Mouse (Mus musculus) thymus, postnatal 25 days (tissue): Measurements from ENCODE around the gene Cpsf3.

Source experiments
- DNase-seq: peaks from one replicate; pipeline ENCODE4 v3.0.0; 2022

Gene Cpsf3

GRCm38 (mm10) chr12:21284761-21285441 is at the start of gene Cpsf3:
TSS of gene Cpsf3 (plus strand) at chr12:21285391.
- peak; percentile 5 for DNase-seq

- DNase-seq, result no peak
Observed at GRCm38 (mm10) chr12:21241965-21242364, 43.2 kb upstream of the Cpsf3 start.

- no peak for DNase-seq
Observed at GRCm38 (mm10) chr12:21244375-21244960, 40.7 kb upstream of the Cpsf3 start.

- DNase-seq, result no peak
Observed at GRCm38 (mm10) chr12:21247711-21248392, 37.3 kb upstream of the Cpsf3 start.

DNA sequence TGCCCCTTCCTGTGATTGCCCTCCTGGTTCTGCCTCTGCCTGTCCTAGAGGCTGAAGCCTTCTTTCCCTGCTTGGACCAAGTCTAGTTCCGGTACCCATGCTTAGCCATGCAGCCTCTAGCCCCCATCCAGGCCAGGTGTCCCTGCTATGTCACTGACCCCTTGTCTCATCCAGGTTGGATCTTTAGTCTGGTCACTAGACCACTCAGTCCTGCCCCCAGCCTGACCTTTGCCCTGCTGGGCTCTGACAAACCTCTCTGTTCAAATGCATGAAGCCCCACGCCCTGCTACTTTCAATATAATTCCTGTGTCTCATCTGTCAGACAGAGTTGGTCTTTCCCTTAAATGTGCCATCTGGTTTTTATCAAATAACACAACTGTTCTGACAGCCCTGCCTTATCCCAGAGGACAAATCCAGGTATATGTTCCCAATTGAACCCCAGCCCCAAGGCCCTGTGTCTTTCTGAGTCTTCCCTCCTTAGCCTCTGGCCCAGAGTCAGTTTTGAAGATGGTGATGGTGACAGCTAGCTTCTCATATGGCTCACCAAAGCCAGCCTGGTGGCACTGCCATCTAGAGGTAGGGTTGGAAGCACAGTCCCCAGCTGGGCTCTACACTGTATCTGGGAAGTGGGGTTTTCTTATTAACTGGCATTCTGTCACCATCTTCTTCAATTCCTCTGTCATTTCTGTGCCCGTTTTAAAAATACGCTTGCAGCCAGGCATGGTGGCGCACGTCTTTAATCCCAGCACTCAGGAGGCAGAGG is 24.5 kb upstream of the Cpsf3 start:
- peak; percentile 35 for DNase-seq

DNA sequence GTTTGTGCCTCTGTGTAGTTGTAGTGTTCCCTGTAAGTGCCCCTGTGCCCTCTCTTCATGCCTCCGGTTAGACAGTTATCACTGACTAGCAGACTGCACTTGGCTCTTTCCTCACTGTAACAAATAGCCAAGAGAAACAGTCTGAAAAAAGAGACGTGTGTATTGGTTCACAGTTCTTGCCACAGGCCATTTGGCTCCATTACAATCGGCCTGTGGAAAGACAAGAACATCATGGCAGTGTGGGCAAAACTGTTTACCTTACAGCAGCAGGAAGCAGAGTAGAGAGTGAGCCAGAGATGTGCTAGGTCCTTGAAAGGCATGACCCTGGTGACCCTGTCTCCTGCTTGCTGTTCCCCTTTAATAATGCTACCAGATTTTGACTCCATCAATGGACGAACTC is 23.7 kb upstream of the Cpsf3 start:
- DNase-seq, result no peak

- no peak for DNase-seq
Observed at GRCm38 (mm10) chr12:21263256-21263655, 21.9 kb upstream of the Cpsf3 start.

GRCm38 (mm10) chr12:21264241-21264640 is 20.9 kb upstream of the Cpsf3 start:
- DNase-seq, result no peak

GRCm38 (mm10) chr12:21264970-21265369 is 20.2 kb upstream of the Cpsf3 start:
- no peak for DNase-seq

- no peak for DNase-seq
Observed at GRCm38 (mm10) chr12:21265501-21265900, 19.7 kb upstream of the Cpsf3 start.

DNA sequence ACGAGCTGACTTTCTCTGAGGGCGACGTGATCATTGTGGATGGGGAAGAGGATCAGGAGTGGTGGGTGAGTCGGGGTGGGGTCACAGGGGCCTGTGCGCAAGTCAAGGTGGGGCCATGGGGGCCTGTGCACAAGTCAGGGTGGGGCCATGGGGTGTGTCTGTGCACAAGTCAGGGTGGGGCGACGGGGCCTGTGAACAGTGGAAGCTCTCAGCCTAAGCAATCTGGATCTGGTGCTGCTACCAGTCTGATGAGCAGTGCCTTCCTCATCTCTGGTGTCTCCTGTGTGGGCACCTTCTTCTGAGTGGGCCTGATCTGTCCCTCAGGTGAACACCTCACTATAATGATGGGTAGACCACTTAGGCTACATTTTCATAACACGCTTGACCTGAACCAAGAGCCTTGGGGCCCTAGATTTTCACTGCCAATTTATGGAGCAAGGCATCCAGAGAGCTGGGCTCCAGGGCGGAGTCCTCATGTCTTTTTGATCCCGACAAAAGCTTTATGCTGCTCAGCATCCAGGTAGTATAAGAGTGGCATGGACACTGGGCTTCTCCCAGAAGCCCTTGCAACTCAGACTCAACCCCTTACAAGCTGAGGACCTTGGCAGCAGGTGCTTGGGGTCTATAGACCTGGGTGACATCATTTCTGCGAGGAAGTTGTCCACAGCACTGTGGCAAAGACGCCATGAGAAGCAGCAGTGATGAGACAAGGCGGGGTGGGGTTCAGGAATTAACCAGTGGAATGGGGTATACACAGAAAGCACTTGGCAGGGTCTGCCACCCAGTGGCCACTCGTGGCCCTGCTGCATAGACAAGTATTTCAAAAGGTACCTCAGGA is 19.0 kb upstream of the Cpsf3 start:
- peak; percentile 35 for DNase-seq

DNA sequence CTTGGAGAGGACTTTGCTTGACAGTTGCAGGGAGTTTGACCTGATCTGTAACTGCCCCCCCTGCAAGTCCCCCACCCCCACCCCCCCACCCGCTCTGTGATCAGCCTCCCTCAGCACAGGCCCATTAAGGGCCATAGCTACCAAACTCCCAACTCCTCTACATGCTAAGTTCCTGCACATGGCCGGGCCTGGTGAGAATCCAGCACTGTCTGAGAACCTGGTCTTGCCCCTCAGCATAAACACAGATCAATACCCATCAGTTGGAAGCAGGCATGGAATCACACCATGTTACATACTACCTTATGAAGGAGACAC is 18.4 kb upstream of the Cpsf3 start:
- DNase-seq, result no peak

DNA sequence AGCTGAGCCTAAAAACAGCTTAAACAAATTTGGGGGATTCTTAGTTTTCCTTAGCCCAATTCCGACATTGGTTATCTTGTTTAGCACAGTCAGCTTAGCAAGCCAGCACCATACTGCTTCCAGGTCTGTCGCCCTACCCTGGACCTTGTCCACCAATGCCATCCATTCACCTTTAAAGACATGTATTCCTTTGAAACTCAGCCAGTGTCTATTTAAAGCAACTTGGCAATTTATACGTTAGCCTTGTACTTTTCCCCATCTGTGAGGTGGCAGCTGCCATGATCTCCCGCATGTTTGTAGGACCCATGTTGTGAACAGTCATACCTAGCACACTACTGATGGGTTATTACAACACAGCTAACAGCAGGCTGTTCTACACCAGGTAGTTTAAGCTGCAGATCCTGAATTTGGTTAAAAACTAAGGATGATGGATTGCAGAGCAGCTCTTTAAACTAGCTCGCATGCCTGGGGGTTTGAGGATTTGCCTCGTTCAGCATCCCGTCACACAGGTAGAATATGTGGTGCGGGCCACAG is 17.0 kb upstream of the Cpsf3 start:
- DNase-seq, result no peak

DNA sequence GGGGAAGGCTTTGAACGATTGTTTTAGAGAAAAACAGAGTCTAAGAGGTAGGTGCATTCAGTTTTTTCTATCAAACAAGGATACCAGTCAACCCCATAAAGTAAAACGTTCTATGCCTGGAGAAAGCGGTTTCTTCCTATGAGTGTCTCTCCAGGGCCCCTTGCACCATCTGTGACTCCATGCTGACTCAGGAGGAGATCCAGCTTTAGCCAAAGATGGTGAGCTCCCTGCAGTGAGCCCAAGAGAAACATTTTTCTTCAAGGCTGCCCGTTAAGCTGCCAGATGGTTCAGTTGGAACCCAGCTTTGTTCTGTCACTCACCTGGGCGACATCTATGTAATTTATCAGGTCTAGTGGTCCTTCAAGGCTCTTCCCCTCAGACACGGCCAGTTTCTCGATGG is 10.7 kb upstream of the Cpsf3 start:
- no peak for DNase-seq

DNA sequence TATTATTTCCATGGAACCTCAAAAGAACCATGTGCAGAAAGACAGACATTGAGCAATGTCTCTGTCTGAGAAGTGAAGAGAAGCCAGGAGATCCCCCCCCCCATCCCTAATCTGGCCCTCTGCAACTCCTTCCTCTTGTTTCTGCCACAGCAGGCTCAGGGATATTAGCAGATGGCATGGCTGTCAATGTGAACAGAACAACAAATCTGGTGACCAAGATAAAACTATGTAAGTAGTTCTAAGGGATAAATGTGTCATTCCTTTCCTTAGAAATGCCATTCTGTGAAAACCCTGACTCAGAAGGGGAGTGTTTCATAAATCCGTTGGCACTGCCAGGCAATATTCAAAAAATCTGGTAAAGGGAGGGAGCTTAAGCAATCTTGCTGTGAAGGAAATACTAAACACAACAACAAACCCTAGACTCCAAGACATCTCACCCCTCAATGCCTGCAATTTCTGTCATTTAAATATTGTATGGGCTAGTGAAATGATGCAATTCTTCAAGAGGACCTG is 7.8 kb upstream of the Cpsf3 start:
- DNase-seq, result no peak

- no peak for DNase-seq
Observed at GRCm38 (mm10) chr12:21285508-21286242, 484 bp downstream of the Cpsf3 start.

DNA sequence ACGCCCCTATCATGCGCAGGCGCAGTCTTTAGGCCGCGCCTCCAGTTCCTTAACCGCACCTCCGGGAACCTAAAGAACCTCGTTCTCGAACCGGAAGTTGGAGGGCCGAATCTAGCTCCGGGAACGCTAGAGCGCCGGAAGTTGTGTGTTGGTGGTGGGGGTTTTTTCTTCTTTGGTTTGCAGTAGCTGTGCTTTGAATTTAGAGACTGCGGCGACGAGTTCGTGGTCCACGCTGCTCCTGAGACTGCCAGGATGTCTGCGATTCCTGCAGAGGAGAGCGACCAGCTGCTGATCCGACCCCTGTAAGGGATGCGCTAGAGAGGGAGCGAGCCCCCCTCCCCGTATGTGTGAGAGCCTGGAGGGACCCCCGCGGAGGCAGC is 1.0 kb downstream of the Cpsf3 start, which contains the start of gene Itgb1bp1:
TSS of gene Itgb1bp1 (minus strand) at position 42 of the 380 bp plus-strand sequence.
- peak; percentile 98 for DNase-seq

GRCm38 (mm10) chr12:21286712-21287650 is 1.8 kb downstream of the Cpsf3 start:
- peak; percentile 29 for DNase-seq

- no peak for DNase-seq
Observed at GRCm38 (mm10) chr12:21288716-21289395, 3.7 kb downstream of the Cpsf3 start.

- DNase-seq, result no peak
Observed at GRCm38 (mm10) chr12:21289651-21290050, 4.5 kb downstream of the Cpsf3 start.
